Mouse (Mus musculus): Measurements from ENCODE around the gene Gm6034.
"Not testable (repeated sequence)": the region's sequence is repeated elsewhere in the genome, so short reads cannot be mapped to it uniquely, and the experiment has no call there.

Gene Gm6034

DNA sequence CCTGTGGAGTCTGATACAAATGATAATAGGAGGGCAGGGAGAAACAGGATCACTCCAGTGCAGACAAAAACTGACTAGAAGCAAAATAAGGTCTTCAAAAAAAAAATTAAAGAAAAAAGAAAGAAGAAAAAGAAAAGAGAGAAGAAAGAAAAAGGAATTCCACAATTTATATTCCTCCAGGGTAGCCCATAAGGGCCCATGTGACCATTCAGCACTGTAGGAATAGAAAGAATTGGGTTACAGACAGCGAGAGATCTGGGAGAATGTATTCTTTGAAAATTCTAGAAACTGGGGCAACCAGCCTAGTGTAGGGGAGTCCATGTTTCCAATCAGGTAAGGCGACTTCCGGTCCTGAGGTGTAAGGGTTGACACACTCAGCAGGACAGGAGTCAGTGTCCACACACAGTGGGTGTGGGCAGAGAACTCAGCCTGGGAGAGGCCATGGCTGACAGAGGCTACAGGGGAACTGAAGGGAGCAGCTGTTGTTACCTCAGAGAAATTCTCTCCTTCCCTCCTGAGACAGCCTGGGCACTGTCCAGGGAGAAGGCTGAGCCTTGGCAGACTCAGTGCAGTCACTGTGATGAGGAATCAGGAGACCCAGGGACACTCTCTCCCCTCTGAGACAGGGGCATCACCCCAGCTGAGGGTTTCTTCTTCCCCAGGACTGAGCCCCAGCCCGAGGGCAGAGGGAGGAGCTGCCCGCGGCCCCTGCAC, 39.9 kb downstream of the Gm6034 start:
- DNase-seq (ENCODE audit: low read depth, low spot score): not testable (repeated sequence)

DNA sequence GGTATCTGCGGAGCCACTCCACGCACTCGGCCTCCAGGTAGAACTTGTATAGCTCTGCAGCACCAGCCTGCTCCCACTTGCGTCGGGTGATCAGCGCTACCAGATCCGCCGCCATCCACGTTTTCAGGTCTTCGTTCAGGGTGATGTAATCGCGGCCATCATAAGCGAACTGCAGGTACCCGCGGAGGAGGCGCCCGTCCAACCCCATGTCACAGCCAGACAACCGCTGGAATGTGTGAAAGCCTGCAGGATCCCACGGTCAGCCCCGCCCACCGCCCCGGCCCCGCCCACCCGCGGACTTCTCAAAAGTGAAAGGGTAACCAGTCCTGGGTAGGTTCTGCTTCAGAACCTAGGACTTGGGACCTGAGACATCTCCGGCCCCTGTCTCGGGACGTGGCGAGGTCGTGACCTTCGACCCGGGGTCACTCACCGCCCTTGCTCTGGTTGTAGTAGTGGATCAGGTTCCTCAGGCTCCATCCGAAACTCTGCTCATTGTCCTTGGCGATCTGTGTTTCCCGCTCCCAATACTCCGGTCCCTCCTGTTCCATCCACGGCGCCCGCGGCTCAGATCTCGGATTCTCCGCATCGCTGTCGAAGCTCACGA, 40.6 kb downstream of the Gm6034 start:
- DNase-seq (ENCODE audit: low read depth, low spot score): no peak

DNA sequence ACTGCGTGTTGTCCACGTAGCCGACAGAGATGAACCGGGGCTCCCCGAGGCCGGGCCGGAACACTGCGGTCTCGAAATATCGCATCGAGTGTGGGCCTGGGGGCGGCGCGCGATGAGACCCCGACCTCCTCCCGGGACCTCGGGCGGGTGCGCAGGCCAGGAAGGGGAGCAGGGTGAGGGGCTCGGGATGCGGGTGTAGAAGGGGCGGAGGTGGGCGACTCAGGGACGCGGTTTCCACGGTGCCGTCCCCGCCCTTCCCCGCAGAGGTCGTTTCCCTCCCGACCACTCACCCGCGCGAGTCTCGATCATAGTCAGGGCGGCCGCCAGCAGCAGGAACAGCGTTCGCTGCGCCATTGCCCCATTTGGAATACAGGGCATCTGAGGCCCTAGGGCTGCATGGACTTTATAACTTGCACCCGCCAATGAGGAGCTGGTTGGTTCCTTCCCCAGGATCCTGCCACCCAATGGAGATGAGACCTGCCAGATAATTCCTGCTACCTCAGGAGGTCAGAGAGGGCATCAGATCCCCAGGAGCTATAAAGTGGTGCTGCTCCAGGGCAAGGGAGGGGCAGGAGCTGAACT, 41.2 kb downstream of the Gm6034 start:
- DNase-seq (ENCODE audit: low read depth, low spot score): no peak

DNA sequence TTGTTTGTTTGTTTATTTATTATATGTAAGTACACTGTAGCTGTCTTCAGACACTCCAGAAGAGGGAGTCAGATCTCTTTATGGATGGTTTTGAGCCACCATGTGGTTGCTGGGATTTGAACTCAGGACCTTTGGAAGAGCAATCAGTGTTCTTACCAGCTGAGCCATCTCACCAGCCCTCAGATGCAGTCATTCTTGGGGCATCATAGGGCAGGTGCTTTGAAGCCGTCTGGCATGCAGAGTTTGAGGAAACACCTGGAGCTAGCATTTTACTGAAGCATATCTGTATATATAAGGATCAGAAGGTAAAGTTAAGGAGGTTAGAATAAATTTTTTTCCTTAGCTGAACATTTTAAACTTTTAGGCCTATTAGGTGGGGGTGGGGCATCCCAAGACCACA, 43.2 kb downstream of the Gm6034 start:
- DNase-seq (ENCODE audit: low read depth, low spot score): not testable (repeated sequence)

DNA sequence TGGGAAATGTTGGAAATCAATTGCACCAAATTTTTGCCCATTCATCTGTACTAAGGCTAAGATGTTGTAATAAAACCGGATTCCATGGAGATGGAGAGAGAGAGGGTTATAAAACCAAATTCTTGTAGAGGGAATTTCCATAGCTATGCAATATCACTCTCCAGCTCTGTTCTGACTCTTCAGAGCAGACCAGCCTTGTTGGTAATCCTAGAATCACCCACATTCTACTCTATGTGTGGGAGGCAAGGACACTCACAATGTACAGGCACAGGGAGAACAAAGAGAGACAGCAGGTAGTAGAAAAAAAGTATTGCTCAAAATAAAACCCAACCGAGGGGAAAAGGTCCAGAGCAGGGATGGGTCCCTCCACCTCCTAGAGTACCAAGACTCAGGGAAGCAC, 49.2 kb downstream of the Gm6034 start:
- not testable (repeated sequence) for DNase-seq (ENCODE audit: low read depth, low spot score)

DNA sequence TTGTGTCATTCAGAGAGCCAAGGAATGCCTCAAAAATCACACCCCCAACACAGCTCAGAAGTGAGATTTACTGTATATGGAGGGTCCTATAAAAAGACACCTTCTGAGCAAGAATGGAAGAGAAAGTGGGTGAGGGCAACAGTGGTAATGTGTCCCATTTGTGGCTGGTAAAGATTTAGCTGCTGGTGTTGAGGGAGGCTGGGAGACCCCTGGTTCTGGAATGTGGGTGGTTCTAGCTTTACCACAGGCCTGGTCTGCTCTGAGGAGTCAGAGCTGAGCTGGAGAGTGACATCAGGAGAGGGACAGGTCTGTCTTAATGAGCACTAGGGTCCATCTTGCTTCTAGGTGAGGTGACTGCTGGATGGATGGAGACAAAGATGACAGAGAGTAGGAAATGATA, 49.8 kb downstream of the Gm6034 start:
- not testable (repeated sequence) for DNase-seq (ENCODE audit: low read depth, low spot score)

DNA sequence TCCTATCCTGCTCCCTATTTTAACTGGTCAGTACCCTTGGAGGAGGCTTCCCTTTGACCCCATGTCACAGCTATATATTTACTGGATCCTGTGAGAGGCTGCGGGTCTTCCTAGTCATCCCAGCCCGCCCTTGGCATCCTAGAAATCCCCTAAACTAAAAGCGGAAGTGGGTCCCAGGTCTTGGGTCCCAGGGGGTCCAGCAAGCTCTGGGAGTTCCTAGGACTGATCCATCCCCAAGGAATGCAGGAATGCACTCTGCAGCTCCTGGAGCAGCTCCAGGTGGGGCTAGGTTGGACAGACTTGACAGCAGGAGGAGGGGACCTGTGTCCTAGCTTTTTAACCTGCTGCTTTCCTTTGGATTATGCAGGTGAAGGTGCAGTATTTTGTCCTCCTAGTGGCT, 51.2 kb downstream of the Gm6034 start:
- no peak for DNase-seq (ENCODE audit: low read depth, low spot score)

DNA sequence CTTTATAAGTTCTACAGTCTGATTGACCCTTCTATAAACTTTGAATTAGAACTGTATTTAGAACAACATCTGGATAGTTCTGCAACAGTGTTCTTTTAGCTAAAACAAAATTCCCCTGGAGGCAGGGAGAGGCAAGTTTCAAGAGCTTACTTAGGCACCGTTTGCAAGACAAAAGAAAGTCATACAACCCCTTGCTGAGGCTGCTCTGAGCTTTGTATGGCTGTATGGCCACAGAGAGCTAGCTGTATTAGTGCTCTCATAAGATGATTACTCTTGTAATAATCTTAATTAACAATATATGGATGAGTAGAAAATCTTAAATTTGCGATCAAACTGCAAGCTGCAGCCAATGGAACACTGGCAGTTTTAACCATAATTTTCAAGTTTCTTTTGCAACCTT, 56.8 kb downstream of the Gm6034 start:
- DNase-seq (ENCODE audit: low read depth, low spot score): not testable (repeated sequence)

DNA sequence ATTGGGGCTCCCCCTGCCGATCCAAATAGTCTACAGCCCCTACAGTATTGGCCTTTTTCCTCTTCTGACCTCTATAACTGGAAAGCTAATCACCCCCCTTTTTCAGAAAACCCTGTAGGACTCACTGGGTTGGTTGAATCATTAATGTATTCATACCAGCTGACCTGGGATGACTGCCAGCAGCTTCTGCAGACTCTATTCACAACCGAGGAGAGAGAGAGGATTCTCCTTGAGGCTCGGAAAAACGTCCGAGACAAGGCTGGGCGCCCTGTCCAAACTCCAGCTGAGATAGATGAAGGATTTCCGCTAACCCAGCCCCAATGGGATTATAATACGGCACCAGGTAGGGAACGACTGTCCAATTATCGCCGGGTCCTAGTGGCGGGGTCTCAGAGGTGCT, 59.3 kb downstream of the Gm6034 start:
- DNase-seq (ENCODE audit: low read depth, low spot score): not testable (repeated sequence)

Data from A20 (cell line).